ENCODE assay signal across 34 mouse cellular contexts in the genomic region with DNA sequence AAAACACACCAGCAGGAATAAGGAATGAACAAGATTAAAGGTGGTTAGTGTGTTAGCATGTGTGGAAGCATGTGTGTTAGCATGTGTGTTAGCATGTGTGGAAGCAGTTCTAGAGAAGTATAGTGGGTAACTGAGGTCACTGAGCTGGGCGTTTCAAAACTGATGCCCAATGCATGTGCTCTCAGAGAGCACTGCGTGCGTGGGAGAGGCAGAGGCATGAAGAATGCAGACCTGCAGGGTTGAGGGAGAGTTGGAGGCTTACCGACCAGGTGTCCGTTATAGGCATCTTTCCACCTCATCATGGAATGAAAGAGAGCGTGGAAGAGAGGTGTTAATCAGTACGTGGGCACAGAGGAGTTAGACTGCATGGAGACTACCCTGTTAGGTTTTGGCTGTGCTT. TPM values are rescaled to one million over a fixed set of nuclear protein-coding genes. Genes with fewer than 3 reads are reported as not detected.
"Had no signal": no experiment of that assay in that cellular context is flagged by ENCODE, and none has a peak within 500 bp of the region (broad histone marks: within the 10 kb centered on the region; RNA-seq: fewer than 3 reads in every experiment).

No protein-coding gene starts in this region.

- DNase-seq: forebrain, postnatal 0 days; gastrocnemius, postnatal 14 days; gastrocnemius, postnatal 36 days; heart, postnatal 14 days; heart, postnatal 36 days; kidney, adult 11 months; kidney, adult 2 months; kidney, adult 9 months; kidney, postnatal 14 days; kidney, postnatal 36 days; layer of hippocampus, adult 9-11 months; layer of hippocampus, postnatal 36 days; left cerebral cortex, postnatal 4 days had no signal

- H3K4me1 ChIP-seq: hindbrain, embryonic 13.5 days; hindbrain, embryonic 15.5 days; limb, embryonic 13.5 days; limb, embryonic 15.5 days had no signal

- ATAC-seq: forebrain, postnatal 0 days; hindbrain, postnatal 0 days; intestine, embryonic 16.5 days; liver, embryonic 12.5 days had no signal

- H3K36me3 ChIP-seq: heart, embryonic 13.5 days; heart, embryonic 15.5 days; hindbrain, embryonic 15.5 days; kidney, embryonic 15.5 days; limb, embryonic 13.5 days; limb, embryonic 15.5 days; liver, embryonic 12.5 days had no signal

- H3K27me3 ChIP-seq: heart, embryonic 13.5 days; heart, embryonic 15.5 days; hindbrain, embryonic 13.5 days; hindbrain, embryonic 15.5 days; kidney, embryonic 15.5 days; limb, embryonic 13.5 days; limb, embryonic 15.5 days; liver, embryonic 12.5 days had no signal

- H3K4me2 ChIP-seq: heart, embryonic 13.5 days; heart, embryonic 15.5 days; hindbrain, embryonic 13.5 days; hindbrain, embryonic 15.5 days; kidney, embryonic 15.5 days; limb, embryonic 13.5 days; limb, embryonic 15.5 days; liver, embryonic 12.5 days had no signal

- H3K9me3 ChIP-seq: heart, embryonic 13.5 days; heart, embryonic 15.5 days; hindbrain, embryonic 13.5 days; hindbrain, embryonic 15.5 days; kidney, embryonic 15.5 days; limb, embryonic 13.5 days; limb, embryonic 15.5 days; liver, embryonic 12.5 days had no signal

- H3K27ac ChIP-seq: heart, adult 2 months; heart, embryonic 13.5 days; heart, embryonic 15.5 days; hindbrain, embryonic 13.5 days; hindbrain, embryonic 15.5 days; hindbrain, postnatal 0 days; kidney, embryonic 15.5 days; kidney, postnatal 0 days; limb, embryonic 13.5 days; limb, embryonic 15.5 days; liver, embryonic 12.5 days; liver, embryonic 14.5 days had no signal

- H3K9ac ChIP-seq: forebrain, postnatal 0 days; heart, embryonic 13.5 days; heart, embryonic 15.5 days; hindbrain, embryonic 13.5 days; hindbrain, embryonic 15.5 days; kidney, embryonic 15.5 days; limb, embryonic 13.5 days; limb, embryonic 15.5 days; liver, embryonic 12.5 days; liver, embryonic 14.5 days had no signal

- H3K4me3 ChIP-seq: heart, adult 2 months; heart, embryonic 13.5 days; heart, embryonic 15.5 days; hindbrain, embryonic 13.5 days; hindbrain, embryonic 15.5 days; kidney, embryonic 15.5 days; limb, embryonic 13.5 days; limb, embryonic 15.5 days; liver, embryonic 12.5 days had no signal

RNA-seq across cellular contexts. Expression of gene Dnase1l3, which starts 26.2 kb away (rescaled TPM):
- total RNA-seq: forebrain, postnatal 0 days; gastrocnemius, adult 18-20 months; gastrocnemius, adult 8-10 months; gastrocnemius, postnatal 36 days; hematopoietic stem cell, adult 5-6 weeks; hindbrain, postnatal 0 days; layer of hippocampus, adult 8-10 months; layer of hippocampus, postnatal 14 days; layer of hippocampus, postnatal 36 days; left cerebral cortex, adult 18-20 months; left cerebral cortex, postnatal 10 days; left cerebral cortex, postnatal 25 days had no signal
